Mouse (Mus musculus) adrenal gland, postnatal 36 days (tissue): ENCODE data around the gene Samd11. TPM values are rescaled to one million over a fixed set of nuclear protein-coding genes. Genes with fewer than 3 reads are reported as not detected.

Experiments
- DNase-seq, 2 experiments: peaks; one replicate each; pipeline ENCODE4 v3.0.0; 2021; ENCODE audit warnings: mixed read lengths in 1 of 2
- long read RNA-seq, 2 experiments: library from polyadenylated mRNA; stranded (forward); transcript quantifications; one replicate each; pipeline ENCODE4 v2.0.0; 2021; ENCODE audit warnings: borderline sequencing depth in 2 of 2
- total RNA-seq, 2 experiments: library from RNA; stranded (reverse); gene quantifications; 2 replicates each; pipeline ENCODE4 v1.2.3; 2021

The Samd11 gene
- 1 to 10 TPM; 1.2 to 2.3 TPM for total RNA-seq
- long read RNA-seq, experiment 1 = 0 reads
- long read RNA-seq, experiment 2, partial matches to known transcripts = 0 of 1 reads
- long read RNA-seq, experiment 2, other reads (novel, unspliced or antisense) = 1 of 1 reads

GRCm38 (mm10) chr4:156255078-156255839, at the start of gene Samd11:
Gene Samd11 (minus strand): TSS chr4:156255657.
- DNase-seq = no peak

DNA sequence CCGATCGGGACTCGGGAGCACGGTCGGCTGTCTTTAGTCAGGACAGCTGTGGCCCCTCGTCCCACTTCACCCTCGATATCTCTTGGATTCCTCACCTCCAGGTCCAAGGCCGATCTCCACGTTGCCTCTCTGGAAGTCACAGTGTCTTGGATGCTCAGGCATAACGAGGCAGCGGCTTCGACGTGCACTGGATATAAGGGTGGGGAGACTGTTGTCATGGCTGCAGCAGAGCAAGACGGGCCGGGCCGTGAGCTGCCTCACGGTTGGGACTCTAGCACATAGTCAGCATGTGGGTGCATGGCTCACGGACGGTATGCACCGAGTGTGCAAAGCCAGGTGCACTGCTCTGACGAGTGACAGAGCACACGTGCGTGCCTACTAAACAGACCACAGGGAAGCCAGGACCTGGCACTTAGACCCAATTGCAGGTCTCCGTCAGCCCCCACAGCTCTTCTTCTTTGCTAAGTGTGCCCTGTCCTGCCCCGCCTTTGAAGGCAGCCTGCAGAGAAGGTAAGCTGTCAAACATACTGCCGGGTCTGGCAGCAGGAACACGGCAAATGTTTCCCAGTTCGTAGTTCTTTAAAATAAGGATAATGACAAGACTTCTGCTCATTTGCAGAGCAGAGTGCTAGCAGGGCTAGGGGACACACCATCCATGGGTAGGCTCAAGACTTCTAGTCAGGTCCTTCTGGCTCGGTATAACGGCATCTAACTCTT, 938 bp downstream of the Samd11 start:
- no peak for DNase-seq

DNA sequence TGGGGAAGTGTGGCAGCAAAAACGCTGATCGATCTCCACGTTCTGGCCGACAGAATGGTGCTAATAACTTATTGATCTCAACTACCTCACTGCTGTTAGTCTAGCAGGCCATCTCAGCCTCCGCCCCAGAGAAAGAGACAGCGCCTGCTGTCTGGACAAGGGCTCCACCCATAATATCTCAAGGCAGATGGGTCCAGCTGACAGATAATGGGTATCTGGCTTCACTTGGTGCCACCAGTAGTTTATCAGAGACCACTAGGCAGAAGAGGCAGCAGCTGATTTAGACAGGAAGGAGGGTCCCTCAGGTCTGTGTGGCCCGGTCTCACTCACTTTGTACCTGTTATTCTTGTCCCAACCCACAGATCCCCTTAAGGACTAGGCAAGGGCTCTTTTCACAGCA, 2.4 kb downstream of the Samd11 start:
- no peak for DNase-seq

- DNase-seq = no peak
Observed at GRCm38 (mm10) chr4:156252619-156253018, 2.8 kb downstream of the Samd11 start.

GRCm38 (mm10) chr4:156252140-156252539, 3.3 kb downstream of the Samd11 start:
- no peak for DNase-seq

GRCm38 (mm10) chr4:156251081-156251480, 4.4 kb downstream of the Samd11 start:
- no peak for DNase-seq

GRCm38 (mm10) chr4:156249567-156249966, 5.9 kb downstream of the Samd11 start:
- DNase-seq = no peak

DNA sequence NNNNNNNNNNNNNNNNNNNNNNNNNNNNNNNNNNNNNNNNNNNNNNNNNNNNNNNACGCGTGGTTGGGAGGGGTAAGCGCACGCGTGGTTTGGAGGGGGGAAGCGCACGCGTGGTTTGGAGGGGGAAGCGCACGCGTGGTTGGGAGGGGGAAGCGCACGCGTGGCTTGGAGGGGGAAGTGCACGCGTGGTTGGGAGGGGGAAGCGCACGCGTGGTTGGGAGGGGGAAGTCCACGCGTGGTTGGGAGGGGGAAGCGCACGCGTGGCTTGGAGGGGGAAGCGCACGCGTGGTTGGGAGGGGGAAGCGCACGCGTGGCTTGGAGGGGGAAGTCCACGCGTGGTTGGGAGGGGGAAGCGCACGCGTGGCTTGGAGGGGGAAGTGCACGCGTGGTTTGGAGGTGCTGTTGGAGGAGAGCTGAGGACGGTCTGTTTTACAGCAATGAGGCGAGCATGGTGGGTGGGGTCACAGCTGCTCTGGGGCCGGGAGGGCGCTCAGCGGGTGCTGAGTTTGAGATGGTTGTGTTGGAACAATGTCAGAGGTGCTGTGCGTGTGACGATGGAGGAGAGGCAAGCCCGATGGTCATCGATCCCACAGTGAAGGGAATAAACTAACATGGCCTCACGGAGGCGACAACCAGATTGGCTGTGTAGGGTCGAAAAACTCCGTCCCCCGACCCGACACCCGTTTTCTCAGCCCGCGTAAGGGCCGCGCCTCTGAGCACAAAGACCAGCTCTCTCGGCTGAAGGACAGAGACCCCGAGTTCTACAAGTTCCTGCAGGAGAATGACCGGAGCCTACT, 18.6 kb downstream of the Samd11 start:
- DNase-seq = no peak

DNA sequence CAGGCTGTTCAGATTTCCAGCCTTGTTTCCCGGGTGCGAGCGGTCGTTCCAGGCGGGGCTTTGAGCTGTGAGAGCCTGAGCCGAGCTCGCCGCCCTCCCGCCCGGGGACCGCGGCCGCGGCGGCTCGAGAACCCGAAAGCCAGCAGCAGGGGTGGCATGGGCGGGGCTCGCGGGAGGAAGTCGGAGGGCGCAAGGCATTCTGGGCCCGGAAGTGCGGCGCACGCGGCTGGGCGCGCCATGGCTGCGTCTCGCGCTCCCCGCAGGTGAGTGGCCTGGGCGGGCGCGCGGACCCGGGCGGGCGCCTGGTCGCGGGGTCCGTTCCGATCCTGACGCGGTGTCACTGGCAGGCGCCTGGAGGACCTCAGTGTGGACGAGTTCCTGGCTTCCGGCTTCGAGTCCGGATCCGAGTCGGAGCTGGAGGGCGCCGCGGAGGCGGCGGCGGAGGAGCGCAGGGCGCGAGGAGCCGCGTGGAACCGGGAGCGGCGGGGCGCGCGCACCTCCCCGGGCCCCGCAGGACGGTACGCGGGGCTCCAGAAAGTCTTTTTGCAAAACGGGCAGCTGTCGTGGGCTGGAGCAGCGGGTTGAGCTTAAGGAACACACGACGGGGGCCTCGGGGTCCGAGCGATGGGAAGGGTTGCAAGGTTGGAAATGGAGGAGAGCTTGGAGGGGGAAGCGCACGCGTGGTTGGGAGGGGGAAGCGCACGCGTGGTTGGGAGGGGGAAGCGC, 19.5 kb downstream of the Samd11 start, which contains the start of gene Noc2l:
TSS of gene Noc2l (plus strand) at position 203 of the 726 bp plus-strand sequence.
- DNase-seq = peak; percentile 95 to 97

- DNase-seq = no peak
Observed at GRCm38 (mm10) chr4:156235360-156235770, 20.1 kb downstream of the Samd11 start.

- DNase-seq = peak; percentile 85 to 91
Observed at GRCm38 (mm10) chr4:156234701-156235213, 20.7 kb downstream of the Samd11 start, which contains the start of gene Plekhn1. Gene Plekhn1 (minus strand): TSS chr4:156234857.

GRCm38 (mm10) chr4:156234021-156234501, 21.4 kb downstream of the Samd11 start:
- DNase-seq = peak in 1 of 2 experiments; percentile 59

GRCm38 (mm10) chr4:156228393-156229024, 26.9 kb downstream of the Samd11 start:
- DNase-seq = peak; percentile 52 to 69

- DNase-seq = peak in 1 of 2 experiments; percentile 49
Observed at GRCm38 (mm10) chr4:156227752-156228392, 27.6 kb downstream of the Samd11 start.

DNA sequence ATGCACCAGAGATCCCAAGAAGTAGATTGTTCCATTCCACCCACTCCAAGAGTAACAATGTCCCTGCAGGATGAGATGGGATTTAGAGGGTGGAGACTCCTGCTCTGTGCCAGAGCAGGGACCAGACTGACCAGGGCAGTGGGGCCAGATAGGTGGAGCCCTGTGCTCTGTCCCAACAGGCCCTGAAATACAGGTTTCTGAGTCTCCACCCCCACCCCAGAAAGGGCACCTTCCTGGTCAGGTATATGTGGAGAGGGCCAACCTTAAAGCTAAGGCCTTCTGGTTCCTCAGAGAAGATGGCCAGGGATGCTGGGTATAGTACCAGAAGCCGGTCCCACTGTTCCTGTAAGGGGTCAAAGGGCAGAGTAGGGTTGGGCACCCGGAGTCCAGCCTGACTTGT, 31.2 kb downstream of the Samd11 start:
- no peak for DNase-seq

GRCm38 (mm10) chr4:156219936-156220335, 35.5 kb downstream of the Samd11 start:
- DNase-seq = no peak

DNA sequence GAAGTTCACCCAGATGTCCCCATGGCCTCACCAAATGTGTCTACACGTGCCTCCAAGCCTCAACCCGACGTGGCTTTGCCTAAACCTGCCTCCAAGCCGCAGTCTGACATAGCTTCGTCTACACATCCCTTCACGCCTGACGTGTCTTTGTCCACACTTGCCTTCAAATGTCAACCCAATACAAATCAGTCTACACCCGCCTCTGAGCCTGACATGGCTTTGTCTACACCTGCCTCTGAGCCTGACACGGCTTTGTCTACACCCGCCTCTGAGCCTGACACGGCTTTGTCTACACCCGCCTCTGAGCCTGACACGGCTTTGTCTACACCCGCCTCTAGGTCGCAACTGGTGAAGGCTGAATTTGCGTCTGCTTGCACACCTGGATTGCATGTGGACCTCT, 37.6 kb downstream of the Samd11 start:
- no peak for DNase-seq

GRCm38 (mm10) chr4:156217022-156217669, 38.3 kb downstream of the Samd11 start:
- no peak for DNase-seq

- DNase-seq = peak in 1 of 2 experiments; percentile 25
Observed at GRCm38 (mm10) chr4:156216196-156216595, 39.3 kb downstream of the Samd11 start.
